Mouse (Mus musculus): ENCODE measurements at regions not wholly inside any gene's neighbourhood (a gene's known extent, or its start where the extent isn't known, plus 50 kb on each side); places are given as distances from the start of the nearest gene placed in this dataset.

- Histone ChIP-seq H3K4me1 (ENCODE audit: control insufficient read depth, insufficient read depth, low read length) (no peaks in the 10 kb centered on the region), H3K4me2 (ENCODE audit: low read depth, severe bottlenecking) (no peak overlapping the region), H3K4me3 (ENCODE audit: low read depth, low read length) (no peak overlapping the region), H3K9ac (ENCODE audit: low read length) (no peak overlapping the region), H3K27me3 (ENCODE audit: control insufficient read depth, insufficient read depth, low read length) (no peaks in the 10 kb centered on the region), H3K36me3 (ENCODE audit: control insufficient read depth, insufficient read depth, low read length) (no peaks in the 10 kb centered on the region), H3K9me3 (ENCODE audit: control insufficient read depth, low read length) (no peaks in the 10 kb centered on the region), H3K27ac (replicated peaks; ENCODE audit: low read depth, low read length) (no peak overlapping the region)
- WGBS = 82% methylated on average over 7 of the region's 7 CpGs
- no peak for DNase-seq (ENCODE audit: low spot score)
- no peak for ATAC-seq (ENCODE audit: insufficient number of reproducible peaks, low FRiP score, low TSS enrichment, low read depth)
Measured at GRCm38 (mm10) chr10:91507038-91507437, 325.9 kb upstream of the Tmpo start.

GRCm38 (mm10) chr10:91504891-91505290 lies 323.8 kb upstream of the Tmpo start:
- DNase-seq (ENCODE audit: low spot score) = no peak
- no peaks in the 10 kb centered on the region for H3K36me3 ChIP-seq (ENCODE audit: control insufficient read depth, insufficient read depth, low read length)
- H3K27me3 ChIP-seq (ENCODE audit: control insufficient read depth, insufficient read depth, low read length) = no peaks in the 10 kb centered on the region
- no peak overlapping the region for H3K4me2 ChIP-seq (ENCODE audit: low read depth, severe bottlenecking)
- H3K4me3 ChIP-seq (ENCODE audit: low read depth, low read length) = no peak overlapping the region
- WGBS = 77% methylated on average over 12 of the region's 12 CpGs
- H3K9ac ChIP-seq (ENCODE audit: low read length) = no peak overlapping the region
- no peak overlapping the region for H3K27ac ChIP-seq (replicated peaks; ENCODE audit: low read depth, low read length)
- no peak for ATAC-seq (ENCODE audit: insufficient number of reproducible peaks, low FRiP score, low TSS enrichment, low read depth)
- H3K4me1 ChIP-seq (ENCODE audit: control insufficient read depth, insufficient read depth, low read length) = no peaks in the 10 kb centered on the region
- H3K9me3 ChIP-seq (ENCODE audit: control insufficient read depth, low read length) = no peaks in the 10 kb centered on the region

GRCm38 (mm10) chr10:91498543-91498942 lies 317.4 kb upstream of the Tmpo start:
- H3K9ac ChIP-seq (ENCODE audit: low read length) = no peak overlapping the region
- no peaks in the 10 kb centered on the region for H3K27me3 ChIP-seq (ENCODE audit: control insufficient read depth, insufficient read depth, low read length)
- no peak overlapping the region for H3K4me2 ChIP-seq (ENCODE audit: low read depth, severe bottlenecking)
- no peaks in the 10 kb centered on the region for H3K4me1 ChIP-seq (ENCODE audit: control insufficient read depth, insufficient read depth, low read length)
- H3K27ac ChIP-seq (replicated peaks; ENCODE audit: low read depth, low read length) = no peak overlapping the region
- no peak overlapping the region for H3K4me3 ChIP-seq (ENCODE audit: low read depth, low read length)
- no peaks in the 10 kb centered on the region for H3K9me3 ChIP-seq (ENCODE audit: control insufficient read depth, low read length)
- no peak for ATAC-seq (ENCODE audit: insufficient number of reproducible peaks, low FRiP score, low TSS enrichment, low read depth)
- WGBS = 62% methylated on average over 4 of the region's 4 CpGs
- DNase-seq (ENCODE audit: low spot score) = no peak
- no peaks in the 10 kb centered on the region for H3K36me3 ChIP-seq (ENCODE audit: control insufficient read depth, insufficient read depth, low read length)

GRCm38 (mm10) chr10:91464691-91465090 lies 283.6 kb upstream of the Tmpo start:
- H3K4me2 ChIP-seq (ENCODE audit: low read depth, severe bottlenecking) = no peak overlapping the region
- no peak overlapping the region for H3K9ac ChIP-seq (ENCODE audit: low read length)
- 97% methylated on average over 2 of the region's 2 CpGs for WGBS
- H3K27me3 ChIP-seq (ENCODE audit: control insufficient read depth, insufficient read depth, low read length) = no peaks in the 10 kb centered on the region
- no peaks in the 10 kb centered on the region for H3K36me3 ChIP-seq (ENCODE audit: control insufficient read depth, insufficient read depth, low read length)
- H3K9me3 ChIP-seq (ENCODE audit: control insufficient read depth, low read length) = no peaks in the 10 kb centered on the region
- ATAC-seq (ENCODE audit: insufficient number of reproducible peaks, low FRiP score, low TSS enrichment, low read depth) (no peak), DNase-seq (ENCODE audit: low spot score) (no peak)
- no peak overlapping the region for H3K27ac ChIP-seq (replicated peaks; ENCODE audit: low read depth, low read length)
- H3K4me1 ChIP-seq (ENCODE audit: control insufficient read depth, insufficient read depth, low read length) = no peaks in the 10 kb centered on the region
- no peak overlapping the region for H3K4me3 ChIP-seq (ENCODE audit: low read depth, low read length)

GRCm38 (mm10) chr10:91447974-91448703 lies 267.0 kb upstream of the Tmpo start:
- no peak overlapping the region for H3K4me2 ChIP-seq (ENCODE audit: low read depth, severe bottlenecking)
- H3K4me3 ChIP-seq (ENCODE audit: low read depth, low read length) = no peak overlapping the region
- H3K27ac ChIP-seq (replicated peaks; ENCODE audit: low read depth, low read length) = no peak overlapping the region
- H3K9me3 ChIP-seq (ENCODE audit: control insufficient read depth, low read length) = no peaks in the 10 kb centered on the region
- ATAC-seq (ENCODE audit: insufficient number of reproducible peaks, low FRiP score, low TSS enrichment, low read depth) (no peak), DNase-seq (ENCODE audit: low spot score) (no peak)
- 28% methylated on average over 10 of the region's 10 CpGs for WGBS
- H3K4me1 ChIP-seq (ENCODE audit: control insufficient read depth, insufficient read depth, low read length) = no peaks in the 10 kb centered on the region
- no peak overlapping the region for H3K9ac ChIP-seq (ENCODE audit: low read length)
- H3K36me3 ChIP-seq (ENCODE audit: control insufficient read depth, insufficient read depth, low read length) = no peaks in the 10 kb centered on the region
- no peaks in the 10 kb centered on the region for H3K27me3 ChIP-seq (ENCODE audit: control insufficient read depth, insufficient read depth, low read length)

GRCm38 (mm10) chr10:91443321-91443720 lies 262.2 kb upstream of the Tmpo start:
- WGBS = 71% methylated on average over 2 of the region's 2 CpGs
- no peak for DNase-seq (ENCODE audit: low spot score)
- Histone ChIP-seq H3K4me3 (ENCODE audit: low read depth, low read length) (no peak overlapping the region), H3K4me1 (ENCODE audit: control insufficient read depth, insufficient read depth, low read length) (no peaks in the 10 kb centered on the region), H3K4me2 (ENCODE audit: low read depth, severe bottlenecking) (no peak overlapping the region), H3K27ac (replicated peaks; ENCODE audit: low read depth, low read length) (no peak overlapping the region), H3K9me3 (ENCODE audit: control insufficient read depth, low read length) (no peaks in the 10 kb centered on the region), H3K9ac (ENCODE audit: low read length) (no peak overlapping the region), H3K27me3 (ENCODE audit: control insufficient read depth, insufficient read depth, low read length) (no peaks in the 10 kb centered on the region), H3K36me3 (ENCODE audit: control insufficient read depth, insufficient read depth, low read length) (no peaks in the 10 kb centered on the region)
- ATAC-seq (ENCODE audit: insufficient number of reproducible peaks, low FRiP score, low TSS enrichment, low read depth) = no peak

- no peaks in the 10 kb centered on the region for H3K27me3 ChIP-seq (ENCODE audit: control insufficient read depth, insufficient read depth, low read length)
- DNase-seq (ENCODE audit: low spot score) (no peak), ATAC-seq (ENCODE audit: insufficient number of reproducible peaks, low FRiP score, low TSS enrichment, low read depth) (no peak)
Measured at GRCm38 (mm10) chr10:91440051-91440450, 258.9 kb upstream of the Tmpo start.

GRCm38 (mm10) chr10:91437917-91438316 lies 256.8 kb upstream of the Tmpo start:
- Histone ChIP-seq H3K4me1 (ENCODE audit: control insufficient read depth, insufficient read depth, low read length) (peaks cover 5% of the 10 kb centered on the region; the same call in 1 of the 2 replicates), H3K9me3 (ENCODE audit: control insufficient read depth, low read length) (no peaks in the 10 kb centered on the region), H3K27ac (replicated peaks; ENCODE audit: low read depth, low read length) (no peak overlapping the region), H3K27me3 (ENCODE audit: control insufficient read depth, insufficient read depth, low read length) (no peaks in the 10 kb centered on the region), H3K4me3 (ENCODE audit: low read depth, low read length) (no peak overlapping the region), H3K4me2 (ENCODE audit: low read depth, severe bottlenecking) (no peak overlapping the region), H3K9ac (ENCODE audit: low read length) (no peak overlapping the region), H3K36me3 (ENCODE audit: control insufficient read depth, insufficient read depth, low read length) (no peaks in the 10 kb centered on the region)
- whole genome bisulfite sequencing = 79% methylated on average over 5 of the region's 5 CpGs
- no peak for DNase-seq (ENCODE audit: low spot score)
- ATAC-seq (ENCODE audit: insufficient number of reproducible peaks, low FRiP score, low TSS enrichment, low read depth) = no peak

More at GRCm38 (mm10) chr10:91440051-91440450, 258.9 kb upstream of the Tmpo start:
- 88% methylated on average over 3 of the region's 3 CpGs for WGBS
- H3K9me3 ChIP-seq (ENCODE audit: control insufficient read depth, low read length) = no peaks in the 10 kb centered on the region
- no peak overlapping the region for H3K27ac ChIP-seq (replicated peaks; ENCODE audit: low read depth, low read length)
- no peak overlapping the region for H3K4me2 ChIP-seq (ENCODE audit: low read depth, severe bottlenecking)
- peaks cover 5% of the 10 kb centered on the region; the same call in 1 of the 2 replicates for H3K4me1 ChIP-seq (ENCODE audit: control insufficient read depth, insufficient read depth, low read length)
- no peak overlapping the region for H3K9ac ChIP-seq (ENCODE audit: low read length)
- no peak overlapping the region for H3K4me3 ChIP-seq (ENCODE audit: low read depth, low read length)
- H3K36me3 ChIP-seq (ENCODE audit: control insufficient read depth, insufficient read depth, low read length) = no peaks in the 10 kb centered on the region

GRCm38 (mm10) chr10:91436091-91436569 lies 255.0 kb upstream of the Tmpo start:
- no peak overlapping the region for H3K4me2 ChIP-seq (ENCODE audit: low read depth, severe bottlenecking)
- ATAC-seq (ENCODE audit: insufficient number of reproducible peaks, low FRiP score, low TSS enrichment, low read depth) = peak; percentile 83
- no peak overlapping the region for H3K9ac ChIP-seq (ENCODE audit: low read length)
- no peaks in the 10 kb centered on the region for H3K36me3 ChIP-seq (ENCODE audit: control insufficient read depth, insufficient read depth, low read length)
- no peak overlapping the region for H3K27ac ChIP-seq (replicated peaks; ENCODE audit: low read depth, low read length)
- H3K4me3 ChIP-seq (ENCODE audit: low read depth, low read length) = no peak overlapping the region
- H3K9me3 ChIP-seq (ENCODE audit: control insufficient read depth, low read length) = no peaks in the 10 kb centered on the region
- H3K27me3 ChIP-seq (ENCODE audit: control insufficient read depth, insufficient read depth, low read length) = no peaks in the 10 kb centered on the region
- peak; percentile 51 for DNase-seq (ENCODE audit: low spot score)
- peaks cover 5% of the 10 kb centered on the region; the same call in 1 of the 2 replicates for H3K4me1 ChIP-seq (ENCODE audit: control insufficient read depth, insufficient read depth, low read length)
- WGBS = 9% methylated on average over 9 of the region's 9 CpGs
